Mouse (Mus musculus): ENCODE data around the gene Hist2h2aa2.

The Hist2h2aa2 gene

GRCm38 (mm10) chr3:96197129-96197749, 42.8 kb downstream of the Hist2h2aa2 start:
- DNase-seq (ENCODE audit: low spot score), result peak; percentile 97

GRCm38 (mm10) chr3:96196437-96197128, 43.5 kb downstream of the Hist2h2aa2 start:
- no peak for DNase-seq (ENCODE audit: low spot score)

- DNase-seq (ENCODE audit: low spot score), result no peak
Observed at GRCm38 (mm10) chr3:96195616-96196313, 44.3 kb downstream of the Hist2h2aa2 start.

DNA sequence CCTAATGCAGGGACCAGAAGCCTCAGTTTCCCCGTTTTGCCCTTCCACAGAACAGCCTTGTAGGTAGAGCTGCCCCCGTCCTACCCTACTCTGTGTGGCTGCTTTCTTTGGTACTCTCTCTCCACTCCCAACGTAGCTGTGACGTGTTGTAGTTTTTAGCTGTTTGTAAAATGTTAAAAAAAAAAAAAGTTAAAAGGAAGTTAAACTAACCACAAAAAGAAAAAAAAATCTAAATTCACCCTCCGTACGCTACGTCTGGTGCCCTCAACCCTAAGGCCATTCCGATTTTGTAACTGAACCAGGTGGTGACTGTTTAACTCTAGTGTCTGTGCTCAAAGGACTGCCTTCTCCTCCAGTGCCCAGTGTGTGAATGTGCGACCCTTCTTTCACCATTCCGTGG, 45.1 kb downstream of the Hist2h2aa2 start:
- no peak for DNase-seq (ENCODE audit: low spot score)

GRCm38 (mm10) chr3:96192977-96193376, 47.1 kb downstream of the Hist2h2aa2 start:
- DNase-seq (ENCODE audit: low spot score), result no peak
